Mouse (Mus musculus): Measurements from ENCODE around the gene Hdac1.

DNA sequence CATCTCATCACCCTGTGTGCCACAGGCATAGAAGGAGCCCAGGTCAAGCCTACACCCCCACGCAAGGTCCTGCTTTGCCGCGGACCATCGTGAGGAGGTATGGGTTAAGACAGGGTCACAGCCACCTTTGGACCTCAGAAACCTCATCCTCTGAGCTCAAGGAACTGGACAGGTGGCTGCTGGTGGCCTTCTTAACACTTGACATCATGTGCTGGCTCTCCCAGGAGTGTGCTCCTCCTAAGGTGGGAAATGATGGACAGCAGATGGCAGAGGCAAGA is 30.5 kb upstream of the Hdac1 start:
- TF ChIP-seq CTCF (IDR thresholded peaks at IDR 0.05; ENCODE audit: control insufficient read depth, insufficient read depth, low read length) (no peak), POLR2A (IDR thresholded peaks at IDR 0.05; ENCODE audit: borderline replicate concordance, control insufficient read depth, low read depth, low read length) (no peak)

Data from bone marrow, adult 2 months (tissue).